In genomic region chr11:85461536-85461935, GRCm38 (mm10) we compare ENCODE assay signal across 19 mouse cellular contexts.
A peak's percentile ranks its signal among the peaks of the same experiment; 100 is the strongest.
DNase-seq lines count a peak whose midpoint lies in the region.
"Had no signal": no experiment of that assay in that cellular context is flagged by ENCODE, and none has a peak within 500 bp of the region (broad histone marks: within the 10 kb centered on the region; RNA-seq: fewer than 3 reads in every experiment).

No protein-coding gene starts in this region.

- DNase-seq in cerebellum, adult 11-12 months = peak; percentile 2
- DNase-seq in cerebellum, postnatal 25 days = no peak
- peak; percentile 50 for DNase-seq in layer of hippocampus, adult 11-12 months (ENCODE audit: low spot score)
- DNase-seq in layer of hippocampus, adult 9-10 months (ENCODE audit: low spot score) = no peak
- DNase-seq in left cerebral cortex, adult 9 months (ENCODE audit: low spot score in 2 of 2) = peak; percentile 14 to 34
- no peak for DNase-seq in left cerebral cortex, postnatal 14 days (ENCODE audit: low spot score in 2 of 2)
- DNase-seq in ZHBTc4 (ENCODE audit: low read depth, low spot score) = peak; percentile 35
- no peak for DNase-seq in gastrocnemius, adult 18-20 months (ENCODE audit: low spot score)
- DNase-seq: adrenal gland, postnatal 25 days; cerebellum, adult 11 months; forebrain, postnatal 0 days; gastrocnemius, adult 2 months; heart, postnatal 36 days; kidney, adult 8-10 months; kidney, postnatal 10 days; liver; lung, postnatal 14 days; right cerebral cortex, postnatal 4 days; thymus, postnatal 25 days had no signal

- intact Hi-C loops in left cerebral cortex, postnatal 14 days (cut with DNase I) = no loop called here

Comparison
In these comparisons a context has a peak if more than half of its experiments do, and no peak if none do; other contexts are left out.
1. DNase-seq: peak in cerebellum, adult 11-12 months (single experiment), layer of hippocampus, adult 11-12 months (single experiment), left cerebral cortex, adult 9 months (2 of 2) and ZHBTc4 (single experiment); none in cerebellum, postnatal 25 days (0 of 2), layer of hippocampus, adult 9-10 months (single experiment), left cerebral cortex, postnatal 14 days (0 of 2) and gastrocnemius, adult 18-20 months (single experiment).